Mouse (Mus musculus) macrophage (primary cell): ENCODE results near the gene Nav3. TPM values are rescaled to one million over a fixed set of nuclear protein-coding genes. Genes with fewer than 3 reads are reported as not detected.
"Not testable (repeated sequence)": the region's sequence is repeated elsewhere in the genome, so short reads cannot be mapped to it uniquely, and the experiment has no call there.

Experiments used
- H3K27ac ChIP-seq: fragments of 350-480 bp; formaldehyde crosslinking; 2 replicates; pipeline ENCODE4 v1.9.0; 2021
- H3K36me3 ChIP-seq: fragments of 350-480 bp; formaldehyde crosslinking; 2 replicates; pipeline ENCODE4 v1.9.0; 2021; ENCODE audit errors: inconsistent target
- H3K4me3 ChIP-seq: fragments of 350-480 bp; formaldehyde crosslinking; 2 replicates; pipeline ENCODE4 v1.9.0; 2021; ENCODE audit errors: inconsistent target
- H3K79me2 ChIP-seq: fragments of 350-480 bp; formaldehyde crosslinking; 2 replicates; pipeline ENCODE4 v1.9.0; 2021; ENCODE audit errors: inconsistent target
- WGBS: methylation state at CpG from one replicate; pipeline ENCODE4 v1.1.7; 2026; ENCODE audit warnings: inconsistent platforms; ENCODE audit not compliant: missing documents; 5-methylcytosine and 5-hydroxymethylcytosine counted together
- polyA plus RNA-seq: library from polyadenylated mRNA; stranded (reverse); fragments of 250-400 nt; gene quantifications from 3 replicates; pipeline ENCODE4 v1.2.4, GENCODE M21; 2018; ENCODE audit warnings: inconsistent platforms

Gene Nav3
- polyA plus RNA-seq, 1 experiment from 2014 or later = not detected

DNA sequence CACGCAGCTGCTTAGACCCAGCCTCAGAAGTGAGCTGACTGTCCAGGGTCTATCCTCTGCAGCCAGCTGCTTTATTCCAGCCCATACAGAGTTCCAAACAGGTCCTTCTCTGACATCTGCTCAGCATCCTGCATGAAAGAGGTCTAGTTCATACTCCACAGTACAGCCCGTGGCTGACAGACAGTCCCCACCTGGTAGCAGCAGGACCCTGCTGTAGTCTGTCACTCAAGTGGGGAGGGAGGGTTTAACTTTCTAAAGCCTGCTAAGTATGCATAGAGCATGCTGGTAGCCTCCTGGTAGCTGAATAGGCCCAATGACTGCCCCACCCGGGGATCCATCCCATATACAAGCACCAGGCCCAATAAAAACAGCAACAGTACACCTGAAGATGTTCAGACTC, 40.4 kb downstream of the Nav3 start:
- Histone ChIP-seq H3K79me2 (no peaks in the 10 kb centered on the region), H3K27ac (no peak overlapping the region), H3K4me3 (no peak overlapping the region), H3K36me3 (no peaks in the 10 kb centered on the region)
- 76% methylated on average over 3 of the region's 3 CpGs for WGBS

DNA sequence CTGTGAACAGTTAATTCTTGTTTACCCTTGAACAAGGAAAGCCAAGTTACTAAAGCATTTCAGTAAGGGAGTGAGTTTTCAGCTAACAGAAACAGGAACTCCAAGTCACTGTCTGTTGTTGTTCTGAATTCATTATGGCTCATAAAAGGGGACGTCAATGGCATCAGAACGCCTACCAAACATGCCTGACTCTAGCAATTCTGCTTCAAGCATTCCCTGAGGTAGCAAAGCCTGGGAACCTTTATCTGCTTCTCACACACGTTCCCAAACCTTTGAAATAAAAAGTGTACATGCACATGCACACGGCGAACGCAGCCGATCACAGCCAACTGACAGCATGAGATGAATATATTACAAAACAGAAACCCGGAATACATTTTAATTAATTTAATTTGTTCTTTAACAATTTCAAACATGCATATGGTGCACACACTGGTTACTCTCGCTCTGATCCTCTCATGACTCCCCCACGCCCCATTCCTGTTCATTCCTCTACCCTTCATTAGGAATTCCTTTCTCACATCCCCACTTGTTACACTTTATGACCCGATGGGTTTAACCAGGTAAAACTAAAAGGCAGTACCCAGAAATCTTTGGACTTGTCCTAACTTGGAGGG, 42.6 kb downstream of the Nav3 start:
- Histone ChIP-seq H3K36me3 (no peaks in the 10 kb centered on the region), H3K27ac (no peak overlapping the region), H3K79me2 (no peaks in the 10 kb centered on the region), H3K4me3 (no peak overlapping the region)
- WGBS = 85% methylated on average over 11 of the region's 11 CpGs

DNA sequence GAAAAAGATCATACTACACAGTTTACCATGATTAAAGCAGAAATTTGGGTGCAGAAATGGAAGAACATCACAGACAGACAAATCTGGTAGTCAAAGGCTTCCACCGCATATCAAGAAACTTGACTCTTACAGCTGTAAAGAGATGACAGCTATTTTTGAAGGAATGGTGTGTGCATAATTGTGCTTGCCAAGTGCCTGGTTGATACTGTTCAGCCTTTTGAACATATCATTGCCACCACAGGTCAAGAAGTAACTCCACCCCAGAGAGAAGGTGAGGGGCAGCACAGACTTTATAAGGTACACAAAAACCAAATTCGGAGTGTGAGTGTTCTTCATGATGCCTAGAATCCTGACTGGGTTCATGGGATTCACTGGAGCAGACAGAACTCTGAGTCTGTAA, 53.1 kb downstream of the Nav3 start:
- Histone ChIP-seq H3K4me3 (no peak overlapping the region), H3K27ac (no peak overlapping the region), H3K36me3 (no peaks in the 10 kb centered on the region), H3K79me2 (no peaks in the 10 kb centered on the region)
- 90% methylated on average over 2 of the region's 2 CpGs for WGBS

DNA sequence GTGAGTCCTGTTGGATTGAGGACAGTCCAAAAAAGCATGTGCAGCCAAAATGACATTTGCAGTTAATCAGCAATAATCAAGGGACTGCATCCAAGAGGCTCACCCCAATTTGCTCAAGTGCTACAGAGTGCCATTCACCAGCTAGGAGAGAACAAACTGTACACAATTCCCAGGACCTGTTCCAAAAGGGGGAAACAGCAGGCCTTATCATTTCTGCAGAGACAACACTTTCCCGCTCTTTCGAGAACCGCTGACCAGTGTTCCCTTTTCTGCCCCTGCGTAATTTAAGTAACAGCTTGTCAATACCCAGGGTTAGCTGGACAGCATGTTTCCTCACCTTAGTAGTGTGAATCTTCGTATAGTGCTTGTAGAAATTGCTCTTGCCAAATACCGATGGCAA, 55.4 kb downstream of the Nav3 start:
- 80% methylated on average over 6 of the region's 6 CpGs for WGBS
- Histone ChIP-seq H3K4me3 (no peak overlapping the region), H3K79me2 (no peaks in the 10 kb centered on the region), H3K27ac (no peak overlapping the region), H3K36me3 (no peaks in the 10 kb centered on the region)

DNA sequence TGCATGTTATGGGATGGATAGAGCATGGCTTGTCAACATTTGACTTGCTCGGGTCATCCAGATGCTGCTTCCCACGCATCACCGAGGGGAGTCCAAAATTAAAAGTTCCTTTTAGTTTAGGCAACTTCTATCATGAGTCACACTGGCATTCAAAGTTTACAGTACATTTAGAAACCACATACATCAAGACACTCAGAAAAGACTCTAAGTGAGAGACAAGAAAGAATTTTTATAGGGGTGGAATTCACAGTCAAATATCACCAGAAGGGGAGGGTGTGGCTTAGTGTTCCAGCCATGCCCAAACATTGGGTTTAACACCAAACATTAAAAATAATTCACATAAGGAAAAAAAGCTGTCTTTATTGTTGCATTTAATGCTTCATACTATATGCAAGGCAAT, 57.4 kb downstream of the Nav3 start:
- Histone ChIP-seq H3K79me2 (no peaks in the 10 kb centered on the region), H3K4me3 (no peak overlapping the region), H3K36me3 (no peaks in the 10 kb centered on the region), H3K27ac (no peak overlapping the region)
- 78% methylated on average over 1 of the region's 3 CpGs for WGBS

DNA sequence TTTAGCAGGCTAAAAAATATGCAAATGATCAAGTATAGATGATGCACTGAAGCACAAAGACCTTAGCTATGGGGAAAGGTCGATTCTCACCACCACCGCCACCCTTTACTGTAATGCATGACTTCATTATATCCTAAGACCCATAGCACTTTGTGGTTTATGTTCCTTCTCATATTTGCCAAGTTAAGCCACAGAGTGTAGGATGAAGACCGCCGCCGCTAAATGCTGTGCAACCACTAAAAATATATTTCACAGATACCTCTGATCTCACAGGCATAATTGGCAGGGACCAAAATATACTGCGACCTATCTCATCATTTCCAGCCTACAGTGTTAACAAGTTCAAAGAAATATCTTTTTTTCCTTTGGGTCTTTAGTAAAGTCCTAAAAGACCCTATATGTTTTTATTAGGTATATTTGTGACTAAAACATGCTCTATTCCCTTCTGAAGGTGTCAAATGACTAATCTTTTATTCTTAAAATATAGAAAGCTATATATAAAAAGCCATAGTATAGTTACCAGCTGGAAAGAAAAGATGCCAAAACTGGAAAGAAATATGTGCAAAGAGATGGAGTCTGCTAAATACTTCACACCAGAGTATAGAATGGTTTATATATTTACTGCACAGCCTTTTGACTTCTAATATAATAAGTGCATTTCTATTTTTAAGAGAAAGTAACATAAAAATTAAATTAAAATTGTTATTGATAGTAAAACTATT, 69.4 kb downstream of the Nav3 start:
- WGBS = 90% methylated on average over 6 of the region's 6 CpGs
- Histone ChIP-seq H3K4me3 (no peak overlapping the region), H3K36me3 (no peaks in the 10 kb centered on the region), H3K79me2 (no peaks in the 10 kb centered on the region), H3K27ac (no peak overlapping the region)

DNA sequence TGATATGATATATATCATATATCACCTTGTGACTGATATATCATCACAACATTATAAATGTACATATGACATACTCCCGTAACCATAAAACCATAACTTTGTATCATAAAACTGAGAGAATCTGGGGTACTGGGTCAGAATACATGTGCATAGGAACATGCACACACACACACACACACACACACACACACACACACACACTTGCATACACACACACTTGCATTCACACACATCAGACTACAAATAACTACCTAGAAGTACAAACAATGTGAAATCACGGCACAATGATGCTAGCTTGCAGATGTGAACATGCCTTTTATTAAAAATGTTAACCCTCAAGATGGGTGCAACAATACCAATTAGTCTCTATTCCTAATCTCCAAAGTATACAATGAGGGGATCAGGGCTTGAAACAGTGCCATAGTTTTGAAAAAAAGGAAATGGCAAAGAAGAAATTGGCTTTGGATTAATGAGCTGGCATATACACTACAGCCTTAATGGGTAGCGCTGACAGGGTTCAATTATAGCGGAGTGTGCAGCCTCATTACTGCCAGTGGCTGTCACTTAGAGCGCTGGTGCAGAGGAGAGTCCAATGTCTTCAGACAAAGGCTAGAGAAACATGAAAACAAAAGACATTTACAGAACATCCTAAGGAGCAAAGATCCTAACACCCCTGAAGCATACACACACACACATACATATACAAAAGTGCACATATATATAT, 72.3 kb downstream of the Nav3 start:
- H3K79me2 ChIP-seq, H3K36me3 ChIP-seq, H3K27ac ChIP-seq, H3K4me3 ChIP-seq: not testable (repeated sequence)
- 97% methylated on average over 3 of the region's 5 CpGs for WGBS

DNA sequence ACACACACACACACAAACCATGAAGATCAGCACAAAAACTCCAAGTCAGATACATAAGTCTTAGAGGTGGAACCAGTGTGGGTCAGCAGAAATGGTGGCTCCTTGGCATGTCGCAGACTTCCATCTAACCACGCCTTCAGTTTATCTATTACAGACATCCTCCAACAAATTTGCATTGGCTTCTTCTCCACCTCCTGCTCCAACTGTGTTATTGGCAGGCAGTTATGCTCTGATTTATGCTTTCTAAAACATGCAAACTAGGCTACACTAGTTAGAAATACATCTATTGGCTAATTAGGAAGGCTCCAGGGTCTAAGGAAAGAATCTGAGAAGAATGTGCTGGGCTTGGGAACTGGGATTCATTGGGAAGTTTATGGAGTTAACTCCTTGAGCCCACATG, 75.2 kb downstream of the Nav3 start:
- 91% methylated on average over 2 of the region's 2 CpGs for WGBS
- no peak overlapping the region for H3K27ac ChIP-seq
- H3K79me2 ChIP-seq = no peaks in the 10 kb centered on the region
- H3K36me3 ChIP-seq = no peaks in the 10 kb centered on the region
- no peak overlapping the region for H3K4me3 ChIP-seq

DNA sequence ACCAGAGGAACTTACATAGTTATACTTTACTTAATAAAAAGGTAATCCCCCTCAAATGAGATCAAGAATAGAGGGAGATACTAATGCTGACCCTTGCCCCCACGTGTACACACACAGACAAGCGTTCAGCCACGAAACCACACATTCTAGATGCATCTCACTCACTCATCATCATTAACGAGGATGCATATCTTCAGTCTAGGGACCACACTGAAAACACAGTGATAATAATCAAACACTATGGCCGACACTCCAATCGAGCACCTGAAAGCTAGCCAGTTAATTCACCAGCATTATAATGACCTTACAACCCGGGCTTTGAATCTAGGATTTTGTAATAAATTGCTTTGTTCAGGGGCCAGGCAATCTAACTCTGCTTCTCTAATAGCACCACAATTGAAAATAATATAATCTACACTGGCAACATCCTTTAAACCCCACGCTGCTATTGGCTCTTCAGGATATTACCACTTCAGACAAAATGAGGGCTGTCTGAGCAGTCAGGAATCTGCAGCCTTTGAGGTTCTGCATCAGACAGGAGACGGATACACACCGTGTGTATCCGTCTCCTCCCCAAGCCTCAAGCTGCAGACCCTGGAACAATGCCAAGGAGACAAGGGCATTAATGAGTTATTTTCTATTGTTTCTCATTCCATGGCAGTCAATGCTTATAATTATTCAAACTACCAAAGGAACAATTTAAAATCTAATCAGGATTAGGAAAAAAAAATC, 83.1 kb downstream of the Nav3 start:
- H3K4me3 ChIP-seq = no peak overlapping the region
- no peaks in the 10 kb centered on the region for H3K36me3 ChIP-seq
- no peaks in the 10 kb centered on the region for H3K79me2 ChIP-seq
- no peak overlapping the region for H3K27ac ChIP-seq
- WGBS = 69% methylated on average over 11 of the region's 11 CpGs

DNA sequence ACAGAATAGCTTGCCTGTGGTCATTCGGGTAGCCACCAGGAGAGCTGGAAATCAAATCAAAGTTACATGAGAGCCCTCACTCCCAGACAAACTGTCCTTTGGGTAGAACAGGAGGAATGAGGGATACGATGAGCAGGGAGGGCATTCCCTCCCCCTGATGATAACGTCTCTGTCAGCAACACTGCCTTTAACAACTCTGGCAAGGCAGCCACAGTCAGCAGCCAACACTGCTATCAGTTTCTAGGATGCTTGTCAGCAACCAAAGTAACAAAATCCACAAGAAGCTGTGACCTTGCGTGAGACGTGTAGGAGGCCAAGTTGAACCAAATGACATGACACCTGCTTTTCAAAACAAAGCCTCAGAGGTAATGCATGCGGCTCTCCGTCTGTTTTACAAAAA, 103.9 kb downstream of the Nav3 start:
- H3K27ac ChIP-seq = no peak overlapping the region
- no peaks in the 10 kb centered on the region for H3K79me2 ChIP-seq
- WGBS = 91% methylated on average over 7 of the region's 7 CpGs
- no peaks in the 10 kb centered on the region for H3K36me3 ChIP-seq
- H3K4me3 ChIP-seq = no peak overlapping the region

DNA sequence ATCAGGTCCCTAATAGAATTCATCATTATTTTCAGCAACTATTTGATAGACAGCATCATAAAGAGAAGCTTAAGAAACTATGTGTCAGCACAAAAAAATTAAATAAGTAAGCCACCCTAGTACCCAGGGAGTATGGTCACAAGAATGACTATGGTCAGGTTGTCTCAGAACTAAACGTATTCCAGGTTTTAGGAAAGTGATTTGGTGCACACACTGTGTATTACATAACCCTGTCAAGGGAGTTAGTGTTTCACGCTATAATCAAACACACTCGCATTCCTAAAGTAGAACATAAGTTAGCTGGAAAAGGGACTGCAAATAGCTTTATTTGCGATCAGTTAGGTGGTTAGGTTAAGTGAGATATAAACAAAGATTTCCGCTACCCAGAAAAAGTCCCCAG, 126.0 kb downstream of the Nav3 start:
- WGBS = 98% methylated on average over 5 of the region's 5 CpGs
- Histone ChIP-seq H3K79me2 (no peaks in the 10 kb centered on the region), H3K27ac (no peak overlapping the region), H3K4me3 (no peak overlapping the region), H3K36me3 (no peaks in the 10 kb centered on the region)

DNA sequence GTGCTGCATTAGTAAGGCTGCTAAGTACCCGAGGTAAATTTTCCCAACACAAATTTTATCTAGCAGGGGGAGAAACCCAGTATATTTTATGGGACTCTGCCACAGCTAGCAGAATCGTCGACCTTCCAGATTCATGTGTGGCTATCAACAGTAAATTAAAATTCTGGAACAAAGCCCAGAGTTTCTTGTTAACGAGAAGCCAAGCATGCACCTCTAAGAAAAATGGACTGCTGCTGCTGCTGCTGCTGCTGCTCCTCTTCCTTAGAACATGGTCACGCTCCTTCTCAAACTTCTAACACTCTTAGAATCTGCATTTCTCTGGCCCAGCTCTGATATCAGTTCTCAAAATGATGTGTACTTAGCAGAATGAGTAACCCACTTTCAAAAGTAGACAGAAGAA, 126.4 kb downstream of the Nav3 start:
- Histone ChIP-seq H3K36me3 (no peaks in the 10 kb centered on the region), H3K79me2 (no peaks in the 10 kb centered on the region), H3K27ac (no peak overlapping the region), H3K4me3 (no peak overlapping the region)
- WGBS = 66% methylated on average over 5 of the region's 5 CpGs

DNA sequence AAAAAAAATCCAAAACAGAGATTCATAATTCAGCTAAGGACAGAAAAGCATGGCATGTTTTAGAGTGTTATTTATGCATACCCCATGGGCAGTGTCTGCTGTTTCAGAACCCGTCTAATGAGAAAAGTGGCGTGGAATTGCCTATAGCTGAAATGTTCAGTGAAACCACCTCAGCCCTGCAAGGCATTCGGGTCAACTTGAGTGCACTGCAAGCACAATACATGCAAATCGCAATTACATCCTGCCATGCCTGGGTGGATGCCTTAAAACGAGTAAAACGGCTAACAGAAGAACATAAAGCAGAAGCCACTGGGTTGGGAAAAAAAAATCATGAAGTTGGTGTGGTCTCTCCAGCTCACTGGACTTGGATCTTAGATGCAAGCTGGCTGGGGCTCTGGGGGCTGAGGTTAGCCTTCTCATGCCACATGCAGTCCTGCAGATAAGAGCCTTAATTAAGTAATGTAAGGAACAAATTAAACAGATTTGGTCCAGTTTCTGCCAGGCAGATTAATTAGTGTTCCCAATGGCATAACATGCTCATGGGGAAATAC, 133.8 kb downstream of the Nav3 start:
- Histone ChIP-seq H3K4me3 (no peak overlapping the region), H3K36me3 (no peaks in the 10 kb centered on the region), H3K27ac (no peak overlapping the region), H3K79me2 (no peaks in the 10 kb centered on the region)
- WGBS = 93% methylated on average over 6 of the region's 6 CpGs

DNA sequence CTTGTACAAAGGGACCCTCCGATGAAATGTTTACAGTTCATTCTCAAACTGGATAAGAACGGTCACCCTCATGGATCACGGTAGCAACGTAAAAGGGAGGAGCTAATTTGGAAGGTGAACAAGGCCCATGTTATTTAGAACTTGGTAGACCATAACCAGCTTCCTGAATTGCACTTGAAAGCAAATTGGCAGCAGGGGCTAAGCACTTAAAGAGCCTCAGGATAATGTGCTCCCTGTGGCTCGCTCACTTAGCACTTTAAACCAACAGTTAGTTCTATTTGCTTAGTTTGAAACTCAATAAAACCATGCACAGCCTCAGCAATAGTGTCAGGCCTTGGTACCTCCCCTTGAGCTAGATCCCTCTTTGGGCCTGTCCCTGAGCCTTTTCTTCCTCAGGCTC, 138.7 kb downstream of the Nav3 start:
- Histone ChIP-seq H3K79me2 (no peaks in the 10 kb centered on the region), H3K4me3 (no peak overlapping the region), H3K27ac (no peak overlapping the region), H3K36me3 (no peaks in the 10 kb centered on the region)
- 91% methylated on average over 5 of the region's 5 CpGs for WGBS
